Mouse (Mus musculus) MEL (cell line): ENCODE measurements around the gene Adprhl1. TPM values are rescaled to one million over a fixed set of nuclear protein-coding genes. Genes with fewer than 3 reads are reported as not detected.

Experiments
- DNase-seq: peaks from one replicate; pipeline ENCODE4 v3.0.0; 2011; ENCODE audit warnings: low read depth, low spot score
- H3K27ac ChIP-seq: 2 replicates; pipeline ENCODE4 v1.5.1; 2012; ENCODE audit warnings: low read depth, mild to moderate bottlenecking, control low read depth, low read length, moderate library complexity; ENCODE audit not compliant: control insufficient read depth
- H3K27me3 ChIP-seq, 2 experiments: fragments of 150-350 bp in 1 of 2; sonication (generic) in 1 of 2; 2 replicates each; pipeline ENCODE4 v1.6.1; 2012; ENCODE audit warnings: low read length in 2 of 2, mild to moderate bottlenecking in 2 of 2, improper control_type of control experiment in 1 of 2, moderate library complexity in 1 of 2; ENCODE audit not compliant: insufficient read depth in 2 of 2, control insufficient read depth in 1 of 2
- H3K36me3 ChIP-seq, 2 experiments: 2 replicates each; pipeline ENCODE4 v1.6.1; 2012 to 2014; ENCODE audit warnings: low read length in 2 of 2, improper control_type of control experiment in 1 of 2, inconsistent platforms in 1 of 2, mild to moderate bottlenecking in 1 of 2; ENCODE audit not compliant: insufficient read depth in 2 of 2, control insufficient read depth in 1 of 2
- H3K4me1 ChIP-seq, 2 experiments: fragments of 150-350 bp in 1 of 2; sonication (generic) in 1 of 2; 2 replicates each; pipeline ENCODE4 v1.6.1; 2012; ENCODE audit warnings: low read length in 2 of 2, improper control_type of control experiment in 1 of 2, mild to moderate bottlenecking in 1 of 2; ENCODE audit not compliant: insufficient read depth in 2 of 2, control insufficient read depth in 1 of 2
- H3K4me3 ChIP-seq, 2 experiments: fragments of 150-350 bp in 1 of 2; sonication (generic) in 1 of 2; 2 replicates each; pipeline ENCODE4 v1.5.1; 2012; ENCODE audit warnings: low read depth in 2 of 2, low read length in 2 of 2, mild to moderate bottlenecking in 2 of 2, moderate library complexity in 2 of 2, control low read depth in 1 of 2, improper control_type of control experiment in 1 of 2; ENCODE audit not compliant: control insufficient read depth in 1 of 2, insufficient read depth in 1 of 2
- H3K79me2 ChIP-seq: 2 replicates; pipeline ENCODE4 v1.6.1; 2012; ENCODE audit warnings: mild to moderate bottlenecking, low read length, moderate library complexity; ENCODE audit not compliant: control insufficient read depth, poor library complexity, insufficient read depth
- H3K9ac ChIP-seq: 2 replicates; pipeline ENCODE4 v1.6.1; 2012; ENCODE audit warnings: low read depth, mild to moderate bottlenecking, control low read depth, low read length, moderate library complexity; ENCODE audit not compliant: control insufficient read depth, poor library complexity, severe bottlenecking
- H3K9me3 ChIP-seq: fragments of 150-350 bp; sonication (generic); replicated peaks from 2 replicates; pipeline ENCODE4 v1.6.1; 2012; ENCODE audit warnings: mild to moderate bottlenecking, low read length, improper control_type of control experiment, moderate library complexity; ENCODE audit not compliant: insufficient read depth
- BHLHE40 ChIP-seq: IDR thresholded peaks from 2 replicates; pipeline ENCODE4 v1.6.1; 2012; ENCODE audit warnings: low read depth, mild to moderate bottlenecking, inconsistent platforms, low read length, improper control_type of control experiment, borderline replicate concordance
- CTCF ChIP-seq, 3 experiments: IDR thresholded peaks in 2 of 3; conservative IDR thresholded peaks in 1 of 3; 2 replicates each; pipeline ENCODE4 v1.5.1; 2011 to 2012; ENCODE audit warnings: low read length in 3 of 3, low read depth in 2 of 3, mild to moderate bottlenecking in 2 of 3, improper control_type of control experiment in 1 of 3, inconsistent platforms in 1 of 3, mixed read lengths in 1 of 3, moderate library complexity in 1 of 3; ENCODE audit not compliant: control insufficient read depth in 1 of 3, insufficient read depth in 1 of 3, poor library complexity in 1 of 3, severe bottlenecking in 1 of 3
- E2F4 ChIP-seq: IDR thresholded peaks from 2 replicates; pipeline ENCODE4 v1.6.1; 2011; ENCODE audit warnings: low read depth, low read length, improper control_type of control experiment, borderline replicate concordance
- EP300 ChIP-seq, 2 experiments: IDR thresholded peaks; 2 replicates each; pipeline ENCODE4 v1.6.1; 2011; ENCODE audit warnings: improper control_type of control experiment in 2 of 2, low read length in 2 of 2, low read depth in 1 of 2, mild to moderate bottlenecking in 1 of 2
- ETS1 ChIP-seq: IDR thresholded peaks from 2 replicates; pipeline ENCODE4 v1.6.1; 2012; ENCODE audit warnings: low read depth, mild to moderate bottlenecking, inconsistent platforms, low read length, improper control_type of control experiment, moderate library complexity
- JUND ChIP-seq: IDR thresholded peaks from 2 replicates; pipeline ENCODE4 v1.6.1; 2011; ENCODE audit warnings: low read depth, mild to moderate bottlenecking, improper control_type of control experiment, low read length
- KAT2A ChIP-seq: conservative IDR thresholded peaks from 2 replicates; pipeline ENCODE4 v1.6.1; 2012; ENCODE audit warnings: low read depth, low read length, improper control_type of control experiment, inconsistent platforms
- MAFK ChIP-seq: IDR thresholded peaks from 2 replicates; pipeline ENCODE4 v1.6.1; 2011; ENCODE audit warnings: low read depth, mild to moderate bottlenecking, low read length, improper control_type of control experiment, borderline replicate concordance
- MAX ChIP-seq: IDR thresholded peaks from 2 replicates; pipeline ENCODE4 v1.6.1; 2011; ENCODE audit warnings: low read length, improper control_type of control experiment
- MAZ ChIP-seq: IDR thresholded peaks from 2 replicates; pipeline ENCODE4 v1.6.1; 2012; ENCODE audit warnings: low read depth, mild to moderate bottlenecking, inconsistent platforms, low read length, improper control_type of control experiment
- MXI1 ChIP-seq: IDR thresholded peaks from 2 replicates; pipeline ENCODE4 v1.6.1; 2011; ENCODE audit warnings: mild to moderate bottlenecking, low read depth, low read length, improper control_type of control experiment
- NRF1 ChIP-seq: IDR thresholded peaks from 2 replicates; pipeline ENCODE4 v1.6.1; 2014; ENCODE audit warnings: low read depth, mild to moderate bottlenecking, inconsistent platforms, low read length, improper control_type of control experiment, moderate library complexity; ENCODE audit not compliant: poor library complexity, insufficient read depth, severe bottlenecking
- POLR2A ChIP-seq, 2 experiments: IDR thresholded peaks; 2 replicates each; pipeline ENCODE4 v1.6.1; 2011 to 2012; ENCODE audit warnings: low read length in 2 of 2, mild to moderate bottlenecking in 2 of 2, control low read depth in 1 of 2, improper control_type of control experiment in 1 of 2, low read depth in 1 of 2, moderate library complexity in 1 of 2; ENCODE audit not compliant: control insufficient read depth in 1 of 2, insufficient read depth in 1 of 2, poor library complexity in 1 of 2
- POLR2AphosphoS2 ChIP-seq: IDR thresholded peaks from 2 replicates; pipeline ENCODE4 v1.6.1; 2011; ENCODE audit warnings: low read length, improper control_type of control experiment
- POLR2AphosphoS5 ChIP-seq: IDR thresholded peaks from 2 replicates; pipeline ENCODE4 v1.6.1; 2012; ENCODE audit warnings: low read depth, borderline replicate concordance, mild to moderate bottlenecking, inconsistent platforms, low read length, moderate library complexity, mixed read lengths
- RAD21 ChIP-seq: IDR thresholded peaks from 2 replicates; pipeline ENCODE4 v1.6.1; 2011; ENCODE audit warnings: mild to moderate bottlenecking, low read depth, low read length, improper control_type of control experiment
- RCOR1 ChIP-seq: IDR thresholded peaks from 2 replicates; pipeline ENCODE4 v1.6.1; 2012; ENCODE audit warnings: low read depth, mild to moderate bottlenecking, inconsistent platforms, low read length, improper control_type of control experiment
- SIN3A ChIP-seq: IDR thresholded peaks from 2 replicates; pipeline ENCODE4 v1.6.1; 2012; ENCODE audit warnings: low read length, improper control_type of control experiment, inconsistent platforms
- TAL1 ChIP-seq: IDR thresholded peaks from 2 replicates; pipeline ENCODE4 v1.6.1; 2012; ENCODE audit warnings: mild to moderate bottlenecking, inconsistent platforms, low read length, moderate library complexity, mixed read lengths
- TBP ChIP-seq: IDR thresholded peaks from 2 replicates; pipeline ENCODE4 v1.8.0; 2011; ENCODE audit warnings: low read depth, low read length, improper control_type of control experiment
- USF1 ChIP-seq: IDR thresholded peaks from 2 replicates; pipeline ENCODE4 v1.6.1; 2014; ENCODE audit warnings: low read depth, mild to moderate bottlenecking, inconsistent platforms, low read length, improper control_type of control experiment, moderate library complexity
- USF2 ChIP-seq, 2 experiments: IDR thresholded peaks; 2 replicates each; pipeline ENCODE4 v1.6.1; 2011 to 2012; ENCODE audit warnings: improper control_type of control experiment in 2 of 2, low read length in 2 of 2, borderline replicate concordance in 1 of 2, inconsistent platforms in 1 of 2, low read depth in 1 of 2, mild to moderate bottlenecking in 1 of 2; ENCODE audit not compliant: insufficient read depth in 1 of 2
- ZKSCAN1 ChIP-seq: IDR thresholded peaks from 2 replicates; pipeline ENCODE4 v1.6.1; 2012; ENCODE audit warnings: low read depth, mild to moderate bottlenecking, inconsistent platforms, low read length, improper control_type of control experiment, moderate library complexity
- ZNF384 ChIP-seq: IDR thresholded peaks from 2 replicates; pipeline ENCODE4 v1.6.1; 2012; ENCODE audit warnings: low read depth, mild to moderate bottlenecking, inconsistent platforms, low read length, improper control_type of control experiment
- polyA plus RNA-seq, 2 experiments: library from polyadenylated mRNA; stranded (reverse) in 1 of 2; unstranded in 1 of 2; fragments of >175 nt in 1 of 2; fragments of >200 nt in 1 of 2; gene quantifications; 2 replicates each; pipeline versions ENCODE4 v1.2.1 to v1.2.4; 2012; ENCODE audit warnings: low replicate concordance in 2 of 2, low read depth in 1 of 2; ENCODE audit not compliant: insufficient read length in 2 of 2, insufficient read depth in 1 of 2, missing spikeins in 1 of 2
- total RNA-seq: library from RNA; depleted of rRNA; stranded (reverse); fragments of 300-350 nt; gene quantifications from 2 replicates; pipeline ENCODE4 v1.2.3, GENCODE M21; 2012

Gene Adprhl1
- total and polyA plus RNA-seq, 3 experiments: not detected

- TF ChIP-seq JUND: no peak
- no peak; a peak in 1 of 4 replicates for TF ChIP-seq EP300 (IDR thresholded peaks at IDR 0.05; ENCODE audit: low read depth in 1 of 2, low read length in 2 of 2)
- TF ChIP-seq TAL1: no peak
- TF ChIP-seq MAFK: 0 out of 2 replicates have a peak, but pooled peaks have one; percentile 16
These were observed 40.3 kb downstream of the Adprhl1 start (continued) for GRCm38 (mm10) chr8:13213479-13214268.

GRCm38 (mm10) chr8:13209770-13210169 lies 44.2 kb downstream of the Adprhl1 start:
- Histone ChIP-seq H3K27ac (no peak overlapping the region), H3K9ac (no peak overlapping the region), H3K27me3 (no peaks in the 10 kb centered on the region), H3K9me3 (no peaks in the 10 kb centered on the region), H3K4me1 (peaks cover 23 to 51% of the 10 kb centered on the region in 2 experiments), H3K36me3 (peaks cover 0 to 30% of the 10 kb centered on the region in 2 experiments; a peak in 2 of 4 replicates), H3K4me3 (no peak overlapping the region), H3K79me2 (no peaks in the 10 kb centered on the region)
- no peak for DNase-seq
- TF ChIP-seq NRF1: no peak

- no peak overlapping the region; the same call in 1 of the 2 replicates for H3K9ac ChIP-seq
- peak; percentile 87 for DNase-seq
- TF ChIP-seq BHLHE40: no peak
- TF ChIP-seq NRF1: no peak
- peak; percentile 36 to 37; a peak in 1 of 4 replicates for TF ChIP-seq EP300 (IDR thresholded peaks at IDR 0.05; ENCODE audit: low read depth in 1 of 2, low read length in 2 of 2)
- TF ChIP-seq POLR2AphosphoS5: no peak
- TF ChIP-seq POLR2A (IDR thresholded peaks at IDR 0.05; ENCODE audit: control insufficient read depth in 1 of 2, insufficient read depth in 1 of 2, low read depth in 1 of 2, low read length in 2 of 2, poor library complexity in 1 of 2): peak in 1 of 2 experiments; percentile 37; a peak in 1 of 4 replicates
- peak; percentile 39; the same call in 1 of the 2 replicates for TF ChIP-seq MAX
- TF ChIP-seq POLR2AphosphoS2: no peak
- TF ChIP-seq MAZ: 0 out of 2 replicates have a peak, but pooled peaks have one; percentile 64
- peak; percentile 54 to 81 (median 68) for TF ChIP-seq CTCF (IDR thresholded peaks at IDR 0.05 in 2 of 3, conservative IDR thresholded peaks at IDR 0.05 in 1 of 3; ENCODE audit: control insufficient read depth in 1 of 3, insufficient read depth in 1 of 3, low read depth in 2 of 3, low read length in 3 of 3, poor library complexity in 1 of 3, severe bottlenecking in 1 of 3)
- TF ChIP-seq ZKSCAN1: no peak
- no peak for TF ChIP-seq E2F4
- TF ChIP-seq KAT2A: no peak
- TF ChIP-seq ZNF384: 0 out of 2 replicates have a peak, but pooled peaks have one; percentile 17
- peak; percentile 78 for TF ChIP-seq MXI1
- TF ChIP-seq SIN3A: peak; percentile 75
- no peak for TF ChIP-seq ETS1
- TF ChIP-seq USF1: no peak
- no peak for TF ChIP-seq MAFK
- TF ChIP-seq RCOR1: no peak
- peak; percentile 26; the same call in 1 of the 2 replicates for TF ChIP-seq TBP
- TF ChIP-seq JUND: 0 out of 2 replicates have a peak, but pooled peaks have one; percentile 49
- no peak for TF ChIP-seq USF2 (IDR thresholded peaks at IDR 0.05; ENCODE audit: borderline replicate concordance in 1 of 2, insufficient read depth in 1 of 2, low read depth in 1 of 2, low read length in 2 of 2)
- TF ChIP-seq RAD21: peak; percentile 83
These were observed 45.2 kb downstream of the Adprhl1 start for GRCm38 (mm10) chr8:13208627-13209355.

More at GRCm38 (mm10) chr8:13208627-13209355, 45.2 kb downstream of the Adprhl1 start:
- H3K9me3 ChIP-seq: no peaks in the 10 kb centered on the region
- peaks cover 0 to 38% of the 10 kb centered on the region in 2 experiments; a peak in 2 of 4 replicates for H3K36me3 ChIP-seq
- H3K4me1 ChIP-seq: peaks cover 25 to 58% of the 10 kb centered on the region in 2 experiments
- H3K27ac ChIP-seq: peak overlapping the region; percentile 48; the same call in 1 of the 2 replicates
- H3K79me2 ChIP-seq: no peaks in the 10 kb centered on the region
- H3K4me3 ChIP-seq: no peak overlapping the region; a peak in 1 of 4 replicates
- H3K27me3 ChIP-seq: no peaks in the 10 kb centered on the region
